Mouse (Mus musculus): ENCODE measurements at regions not wholly inside any gene's neighbourhood (a gene's known extent, or its start where the extent isn't known, plus 50 kb on each side); places are given as distances from the start of the nearest gene placed in this dataset.

- no peak for DNase-seq (ENCODE audit: low read depth, low spot score)
These were observed 261.1 kb upstream of the Gm4791 start for GRCm38 (mm10) chr9:46737446-46737845.

GRCm38 (mm10) chr9:46736232-46736631 lies 262.3 kb upstream of the Gm4791 start:
- no peak for DNase-seq (ENCODE audit: low read depth, low spot score)

- peak; percentile 71 for DNase-seq (ENCODE audit: low read depth, low spot score)
These were observed 262.9 kb upstream of the Gm4791 start for GRCm38 (mm10) chr9:46735664-46736067.

- no peak for DNase-seq (ENCODE audit: low read depth, low spot score)
These were observed 270.1 kb upstream of the Gm4791 start for GRCm38 (mm10) chr9:46728465-46728864.

- no peak for DNase-seq (ENCODE audit: low read depth, low spot score)
These were observed 274.3 kb upstream of the Gm4791 start for GRCm38 (mm10) chr9:46724231-46724630.

- no peak for DNase-seq (ENCODE audit: low read depth, low spot score)
These were observed 285.1 kb upstream of the Gm4791 start for GRCm38 (mm10) chr9:46713415-46713814.

GRCm38 (mm10) chr9:46704151-46704905 lies 294.2 kb upstream of the Gm4791 start:
- DNase-seq (ENCODE audit: low read depth, low spot score): no peak

GRCm38 (mm10) chr9:46703674-46704073 lies 294.9 kb upstream of the Gm4791 start:
- peak; percentile 11 for DNase-seq (ENCODE audit: low read depth, low spot score)

GRCm38 (mm10) chr9:46702901-46703636 lies 295.5 kb upstream of the Gm4791 start:
- DNase-seq (ENCODE audit: low read depth, low spot score): no peak

- DNase-seq (ENCODE audit: low read depth, low spot score): no peak
These were observed 296.3 kb upstream of the Gm4791 start for GRCm38 (mm10) chr9:46702053-46702900.

- DNase-seq (ENCODE audit: low read depth, low spot score): no peak
These were observed 302.4 kb upstream of the Gm4791 start for GRCm38 (mm10) chr9:46696171-46696570.

GRCm38 (mm10) chr9:46689331-46689730 lies 309.2 kb upstream of the Gm4791 start:
- no peak for DNase-seq (ENCODE audit: low read depth, low spot score)

GRCm38 (mm10) chr9:46684113-46684850 lies 314.3 kb upstream of the Gm4791 start:
- no peak for DNase-seq (ENCODE audit: low read depth, low spot score)

- no peak for DNase-seq (ENCODE audit: low read depth, low spot score)
These were observed 326.5 kb upstream of the Gm4791 start for GRCm38 (mm10) chr9:46672050-46672449.

- no peak for DNase-seq (ENCODE audit: low read depth, low spot score)
These were observed 334.6 kb upstream of the 4931429L15Rik start for GRCm38 (mm10) chr9:46654422-46654821.

GRCm38 (mm10) chr9:46647238-46647922 lies 327.6 kb upstream of the 4931429L15Rik start:
- DNase-seq (ENCODE audit: low read depth, low spot score): peak; percentile 43

- no peak for DNase-seq (ENCODE audit: low read depth, low spot score)
These were observed 325.7 kb upstream of the 4931429L15Rik start for GRCm38 (mm10) chr9:46645469-46645884.

GRCm38 (mm10) chr9:46643551-46643950 lies 323.8 kb upstream of the 4931429L15Rik start:
- no peak for DNase-seq (ENCODE audit: low read depth, low spot score)

- no peak for DNase-seq (ENCODE audit: low read depth, low spot score)
These were observed 322.9 kb upstream of the 4931429L15Rik start for GRCm38 (mm10) chr9:46642696-46643095.

- DNase-seq (ENCODE audit: low read depth, low spot score): no peak
These were observed 316.6 kb upstream of the 4931429L15Rik start for GRCm38 (mm10) chr9:46636261-46637010.
